Mouse (Mus musculus): Measurements from ENCODE around the gene Izumo4.

- TF ChIP-seq POLR2A (IDR thresholded peaks at IDR 0.05; ENCODE audit: low read depth, low read length) (peak; percentile 74), MAFK (IDR thresholded peaks at IDR 0.05; ENCODE audit: insufficient replicate concordance, low read length) (no peak), JUND (conservative IDR thresholded peaks at IDR 0.05; ENCODE audit: low read depth, low read length) (no peak), BHLHE40 (IDR thresholded peaks at IDR 0.05; ENCODE audit: low read depth, low read length) (no peak; the same call in none of the 2 replicates), KAT2A (IDR thresholded peaks at IDR 0.05; ENCODE audit: insufficient replicate concordance, low read length) (peak; percentile 74; the same call in 1 of the 2 replicates), MXI1 (IDR thresholded peaks at IDR 0.05; ENCODE audit: low read depth, low read length) (peak; percentile 82; the same call in 1 of the 2 replicates), EP300 (IDR thresholded peaks at IDR 0.05; ENCODE audit: low read length) (no peak), CTCF (conservative IDR thresholded peaks at IDR 0.05 in 1 of 2, IDR thresholded peaks at IDR 0.05 in 1 of 2; ENCODE audit: low read depth in 2 of 2, low read length in 2 of 2) (no peak), MAZ (IDR thresholded peaks at IDR 0.05; ENCODE audit: low read depth, low read length) (no peak), ELF1 (IDR thresholded peaks at IDR 0.05; ENCODE audit: low read depth, low read length) (peak; percentile 65)
Observed at GRCm38 (mm10) chr10:80701721-80702535, at the start of gene Izumo4, which contains the start of gene Mob3a.

Measured in CH12.LX (cell line).